Mouse (Mus musculus): ENCODE measurements around the gene Lin7b.
"Not testable (repeated sequence)": the region's sequence is repeated elsewhere in the genome, so short reads cannot be mapped to it uniquely, and the experiment has no call there.

The Lin7b gene

GRCm38 (mm10) chr7:45370475-45371311 lies at the start of gene Lin7b:
Gene Lin7b (minus strand): TSS chr7:45370583.
- DNase-seq (ENCODE audit: low read depth, low spot score) = peak; percentile 88

GRCm38 (mm10) chr7:45417962-45418492 lies 47.6 kb upstream of the Lin7b start:
- no peak for DNase-seq (ENCODE audit: low read depth, low spot score)

GRCm38 (mm10) chr7:45415636-45416035 lies 45.3 kb upstream of the Lin7b start:
- DNase-seq (ENCODE audit: low read depth, low spot score) = no peak

- DNase-seq (ENCODE audit: low read depth, low spot score) = no peak
These were observed 44.4 kb upstream of the Lin7b start for GRCm38 (mm10) chr7:45414740-45415224.

- DNase-seq (ENCODE audit: low read depth, low spot score) = no peak
These were observed 43.7 kb upstream of the Lin7b start for GRCm38 (mm10) chr7:45413864-45414739.

- peak; percentile 51 for DNase-seq (ENCODE audit: low read depth, low spot score)
These were observed 42.9 kb upstream of the Lin7b start, which contains the start of gene Ntf5 for GRCm38 (mm10) chr7:45413113-45413863. Gene Ntf5 (plus strand): TSS chr7:45413695.

GRCm38 (mm10) chr7:45412421-45412820 lies 42.0 kb upstream of the Lin7b start:
- no peak for DNase-seq (ENCODE audit: low read depth, low spot score)

- no peak for DNase-seq (ENCODE audit: low read depth, low spot score)
These were observed 39.2 kb upstream of the Lin7b start for GRCm38 (mm10) chr7:45409497-45410163.

GRCm38 (mm10) chr7:45408949-45409348 lies 38.6 kb upstream of the Lin7b start:
- no peak for DNase-seq (ENCODE audit: low read depth, low spot score)

GRCm38 (mm10) chr7:45408351-45408750 lies 38.0 kb upstream of the Lin7b start:
- no peak for DNase-seq (ENCODE audit: low read depth, low spot score)

GRCm38 (mm10) chr7:45407836-45408235 lies 37.5 kb upstream of the Lin7b start:
- DNase-seq (ENCODE audit: low read depth, low spot score) = no peak

- no peak for DNase-seq (ENCODE audit: low read depth, low spot score)
These were observed 36.1 kb upstream of the Lin7b start for GRCm38 (mm10) chr7:45406157-45407156.

GRCm38 (mm10) chr7:45405091-45406075 lies 35.0 kb upstream of the Lin7b start, which contains the start of gene Kcna7:
Gene Kcna7 (plus strand): TSS chr7:45405653.
- DNase-seq (ENCODE audit: low read depth, low spot score) = peak; percentile 52

- peak; percentile 77 for DNase-seq (ENCODE audit: low read depth, low spot score)
These were observed 33.3 kb upstream of the Lin7b start for GRCm38 (mm10) chr7:45403532-45404261.

GRCm38 (mm10) chr7:45401521-45402085 lies 31.2 kb upstream of the Lin7b start:
- DNase-seq (ENCODE audit: low read depth, low spot score) = no peak

GRCm38 (mm10) chr7:45396787-45397186 lies 26.4 kb upstream of the Lin7b start:
- no peak for DNase-seq (ENCODE audit: low read depth, low spot score)

GRCm38 (mm10) chr7:45396337-45396775 lies 26.0 kb upstream of the Lin7b start:
- not testable (repeated sequence) for DNase-seq (ENCODE audit: low read depth, low spot score)
